Mouse (Mus musculus): ENCODE measurements around the gene Nemp2.

The Nemp2 gene

GRCm38 (mm10) chr1:52630248-52630936, at the start of gene Nemp2:
TSS of gene Nemp2 (plus strand) at chr1:52630703.
- DNase-seq = peak; percentile 91

- DNase-seq = no peak
These were observed 48.8 kb upstream of the Nemp2 start for GRCm38 (mm10) chr1:52581744-52582143.

DNA sequence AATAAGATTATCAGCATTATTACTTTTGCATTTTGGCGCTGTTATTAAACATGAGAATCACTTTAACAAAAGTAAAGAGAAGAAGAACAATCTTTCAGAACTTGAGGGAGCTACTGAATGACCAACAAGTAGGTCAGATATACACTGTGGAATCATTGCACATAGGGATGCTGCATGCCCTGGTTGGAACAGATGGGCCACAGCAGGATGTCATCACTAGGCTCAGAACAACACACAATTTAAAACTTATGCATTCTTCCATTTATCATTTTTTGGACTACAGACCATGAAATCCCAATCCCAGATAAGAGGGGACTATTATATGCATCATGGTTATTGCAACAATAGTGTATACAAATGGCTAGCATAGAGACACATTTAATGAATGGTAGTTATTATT, 47.6 kb upstream of the Nemp2 start:
- DNase-seq = peak; percentile 41

DNA sequence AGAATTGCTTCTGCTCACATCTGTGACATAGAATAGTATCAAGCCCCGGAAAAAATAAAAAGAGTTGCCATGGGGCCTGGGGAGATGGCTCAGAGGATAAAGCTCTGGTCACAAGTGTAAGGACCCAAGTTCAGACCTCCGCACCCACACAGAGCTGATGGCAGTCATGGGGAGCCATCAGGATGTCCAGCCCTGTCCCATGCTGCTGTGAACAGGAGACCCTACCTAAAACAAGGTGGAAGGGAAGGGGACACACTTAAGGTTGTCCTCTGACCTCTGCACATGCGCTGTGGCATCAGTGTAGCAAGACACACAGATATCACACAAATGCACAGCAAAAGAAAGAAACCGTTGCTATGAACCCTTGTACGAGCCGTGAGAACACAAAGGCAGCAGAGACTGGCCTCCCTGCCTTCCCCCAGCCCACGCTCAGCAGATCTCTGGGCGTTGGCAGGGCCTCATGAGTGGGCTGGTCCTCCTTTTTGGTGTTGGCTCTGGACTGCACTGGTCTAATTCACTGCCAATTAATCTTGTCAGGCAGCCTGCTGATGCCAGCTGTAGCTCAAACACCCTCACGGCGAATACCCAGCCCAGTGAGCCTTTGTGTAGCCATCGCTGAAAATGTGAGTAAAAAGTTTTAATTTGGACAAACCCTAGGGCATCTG, 33.4 kb upstream of the Nemp2 start:
- peak; percentile 77 for DNase-seq

GRCm38 (mm10) chr1:52597761-52598160, 32.7 kb upstream of the Nemp2 start:
- peak; percentile 64 for DNase-seq

DNA sequence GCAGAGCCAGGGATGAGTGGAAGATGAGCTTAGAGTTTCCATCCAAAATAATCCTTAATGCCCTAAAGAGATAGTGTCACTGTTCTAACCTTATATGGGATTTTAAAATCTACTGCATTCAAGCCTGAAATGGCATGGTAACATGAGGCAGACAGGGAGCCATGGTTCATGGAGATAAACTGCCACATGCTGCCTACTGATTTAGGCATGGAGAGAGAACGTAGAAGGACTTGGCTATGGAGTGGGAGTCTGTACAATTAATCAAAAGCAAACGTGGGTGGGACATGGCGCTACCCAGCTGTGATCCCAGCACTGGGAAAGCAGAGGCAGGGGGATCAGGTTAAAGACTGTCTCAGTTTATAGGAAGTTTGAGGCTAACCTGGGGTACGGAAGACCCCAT, 32.1 kb upstream of the Nemp2 start:
- DNase-seq = no peak

- DNase-seq = no peak
These were observed 29.0 kb upstream of the Nemp2 start for GRCm38 (mm10) chr1:52601496-52601895.

GRCm38 (mm10) chr1:52607700-52608099, 22.8 kb upstream of the Nemp2 start:
- no peak for DNase-seq

DNA sequence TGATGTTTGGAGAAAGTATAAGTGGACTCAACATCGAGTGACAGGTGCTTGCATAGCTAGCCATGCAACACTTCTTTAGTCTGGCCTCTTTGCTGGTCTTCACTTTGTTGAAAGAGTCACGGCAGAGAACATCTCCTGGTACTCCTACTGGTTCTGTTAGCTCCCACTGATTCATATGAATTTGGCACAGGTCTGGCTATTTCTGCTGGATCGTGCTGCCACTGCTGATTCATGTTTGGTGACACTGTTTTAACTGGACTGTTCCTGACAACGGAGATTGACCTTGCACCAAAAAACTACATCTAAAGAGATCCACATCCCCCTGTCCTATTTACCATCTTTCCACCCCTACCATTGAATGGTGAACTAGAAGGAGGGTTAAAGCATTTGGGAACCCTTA, 22.0 kb upstream of the Nemp2 start:
- DNase-seq = no peak

DNA sequence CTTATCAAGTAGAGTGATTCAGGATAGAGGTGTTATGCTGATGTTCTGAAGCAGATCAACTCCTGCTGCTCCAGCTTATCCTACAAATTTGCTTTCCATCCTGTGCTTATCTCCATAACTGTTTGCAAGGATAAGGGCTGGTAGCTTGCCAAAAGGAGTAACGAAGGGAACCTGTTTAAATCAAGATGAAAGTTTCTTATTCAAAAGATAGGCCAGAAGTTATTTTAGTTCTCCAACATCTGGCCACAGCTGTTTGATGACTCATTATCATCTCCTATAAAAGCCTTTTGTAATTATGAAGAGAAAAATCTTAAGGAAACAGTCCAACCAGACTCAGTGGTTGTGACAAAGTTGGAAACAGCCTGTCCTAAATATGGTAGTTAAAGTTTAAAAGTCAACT, 12.3 kb upstream of the Nemp2 start:
- no peak for DNase-seq

DNA sequence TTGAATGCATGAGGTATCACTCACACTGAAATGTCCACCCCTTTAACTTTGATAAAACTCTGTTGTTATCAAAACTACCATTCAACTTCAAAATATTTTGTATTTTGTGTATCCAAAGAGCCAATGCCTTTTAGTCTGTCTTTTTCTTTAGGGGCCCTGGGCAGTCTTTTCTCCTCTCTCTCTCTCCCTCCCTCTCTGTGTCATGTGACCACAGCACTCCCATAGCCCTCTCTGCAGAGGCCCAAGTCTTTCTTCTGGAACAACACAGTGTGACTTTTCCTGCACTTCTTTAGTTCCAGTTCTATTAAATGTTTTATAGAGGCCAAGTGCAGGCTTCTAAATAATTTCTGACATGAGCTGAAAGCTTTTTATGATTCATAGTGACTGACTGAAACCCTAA, 10.1 kb upstream of the Nemp2 start:
- DNase-seq = no peak

DNA sequence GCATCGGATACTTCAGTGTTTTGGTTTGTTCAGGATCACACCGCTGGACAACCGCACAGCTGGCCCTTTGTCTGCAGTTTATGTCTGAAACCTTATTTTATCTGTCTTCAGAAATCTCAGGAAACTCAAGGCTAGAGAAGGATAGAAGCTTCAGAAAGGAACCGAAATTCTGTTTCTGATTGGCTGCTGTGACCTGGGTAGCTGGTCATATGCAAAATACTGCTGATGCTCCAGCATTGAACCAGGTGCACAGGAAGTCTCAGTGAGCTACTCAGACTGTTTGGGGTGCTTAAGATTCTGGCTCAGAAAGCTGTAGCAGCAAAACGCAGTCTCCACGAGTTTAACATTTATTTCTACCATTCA, 415 bp downstream of the Nemp2 start:
- no peak for DNase-seq

DNA sequence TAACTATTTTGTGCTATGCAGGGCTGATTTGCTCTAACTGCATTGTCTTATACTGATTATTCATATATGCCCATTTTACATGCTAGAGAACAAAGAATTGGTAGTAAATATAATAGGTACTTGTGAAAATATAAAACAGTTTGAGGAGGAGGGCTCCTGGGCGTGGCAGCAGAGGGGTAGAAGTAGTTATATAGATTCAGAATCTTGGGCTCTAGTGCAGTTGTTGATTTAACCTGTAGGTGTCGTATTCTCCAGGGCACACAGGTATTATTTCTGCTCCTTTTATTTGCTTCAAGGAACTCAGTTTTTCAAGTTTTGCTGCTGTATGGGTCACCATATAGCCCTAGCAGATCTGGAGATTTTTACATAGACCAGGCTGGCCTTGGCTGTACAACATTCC, 1.1 kb downstream of the Nemp2 start:
- no peak for DNase-seq

GRCm38 (mm10) chr1:52634251-52634650, 3.7 kb downstream of the Nemp2 start:
- DNase-seq = no peak

- no peak for DNase-seq
These were observed 5.4 kb downstream of the Nemp2 start for GRCm38 (mm10) chr1:52635932-52636331.

- no peak for DNase-seq
These were observed 7.6 kb downstream of the Nemp2 start for GRCm38 (mm10) chr1:52638101-52638500.

GRCm38 (mm10) chr1:52639090-52639489, 8.6 kb downstream of the Nemp2 start:
- no peak for DNase-seq

DNA sequence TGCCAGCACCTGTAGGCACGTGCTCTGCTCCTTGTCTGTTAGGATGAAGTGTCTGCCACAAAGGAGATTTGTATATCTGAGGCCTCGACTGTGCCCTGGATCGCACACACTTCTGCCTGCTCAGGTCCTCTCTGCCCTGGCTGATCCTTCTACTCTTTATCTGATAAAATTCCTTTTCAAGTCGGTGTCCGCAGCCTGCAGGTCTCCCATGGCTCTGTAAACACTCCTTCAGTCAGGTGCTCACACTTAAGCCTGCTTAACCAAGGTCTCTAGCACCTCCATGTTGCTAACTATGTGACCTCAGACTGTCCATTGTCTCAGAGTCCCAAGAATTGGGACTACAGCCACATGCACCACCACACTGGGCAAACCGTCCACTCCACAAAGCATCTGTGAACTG, 9.8 kb downstream of the Nemp2 start:
- no peak for DNase-seq

DNA sequence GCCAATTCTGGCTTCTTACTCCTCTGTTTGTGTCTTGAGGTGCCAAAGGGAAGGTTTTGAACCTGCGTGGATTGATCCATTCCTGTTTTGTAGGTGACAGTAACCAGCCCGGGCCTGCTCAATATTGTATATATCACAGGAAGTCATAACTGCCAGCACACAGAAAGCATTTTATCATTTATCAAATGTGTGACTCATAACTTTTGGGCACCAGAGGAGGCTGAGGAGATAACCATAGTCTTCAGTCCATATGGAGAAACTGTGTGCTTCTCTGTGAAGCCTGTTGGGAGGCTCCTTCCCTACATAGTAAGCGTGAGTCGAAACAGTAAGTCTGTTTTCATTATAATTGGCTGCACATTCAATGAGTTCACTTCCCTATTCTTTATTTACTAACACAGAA, 10.2 kb downstream of the Nemp2 start:
- no peak for DNase-seq

- DNase-seq = peak; percentile 80
These were observed 17.9 kb downstream of the Nemp2 start for GRCm38 (mm10) chr1:52648153-52649027.

- DNase-seq = no peak
These were observed 19.6 kb downstream of the Nemp2 start for GRCm38 (mm10) chr1:52650066-52650465.

DNA sequence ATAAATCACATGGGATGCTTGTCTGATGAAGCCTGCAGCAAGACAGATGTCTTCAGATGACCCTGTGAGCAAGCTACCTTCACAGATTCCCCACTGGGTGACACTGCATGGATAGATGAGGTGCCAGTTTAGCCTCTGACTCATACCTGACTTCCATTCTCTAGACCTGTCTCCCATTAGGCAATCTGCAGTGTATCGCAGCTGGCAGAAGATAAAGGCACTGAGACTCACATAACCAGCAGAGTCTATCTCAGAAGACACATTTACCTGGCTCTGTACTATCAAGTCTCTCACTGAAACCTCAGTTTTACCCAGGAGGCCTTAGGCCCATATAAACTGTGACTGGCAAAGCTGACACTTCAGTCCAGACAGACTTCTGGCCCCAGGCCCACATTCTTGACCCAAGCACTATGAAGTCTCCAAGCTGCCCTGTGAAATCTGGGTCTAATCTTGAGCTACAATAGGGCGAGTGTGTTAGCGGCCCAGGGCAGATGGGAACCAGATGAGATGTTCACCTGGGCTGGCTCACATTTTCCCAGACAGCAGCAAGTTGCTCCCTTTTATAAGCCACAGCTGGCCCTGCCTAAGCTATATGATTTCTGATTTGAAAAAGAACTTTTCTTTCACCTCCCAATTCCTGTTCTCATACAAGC, 22.2 kb downstream of the Nemp2 start:
- no peak for DNase-seq

- no peak for DNase-seq
These were observed 22.9 kb downstream of the Nemp2 start for GRCm38 (mm10) chr1:52653366-52653765.
